Mouse (Mus musculus): ENCODE measurements around the gene Acox1.

The Acox1 gene

DNA sequence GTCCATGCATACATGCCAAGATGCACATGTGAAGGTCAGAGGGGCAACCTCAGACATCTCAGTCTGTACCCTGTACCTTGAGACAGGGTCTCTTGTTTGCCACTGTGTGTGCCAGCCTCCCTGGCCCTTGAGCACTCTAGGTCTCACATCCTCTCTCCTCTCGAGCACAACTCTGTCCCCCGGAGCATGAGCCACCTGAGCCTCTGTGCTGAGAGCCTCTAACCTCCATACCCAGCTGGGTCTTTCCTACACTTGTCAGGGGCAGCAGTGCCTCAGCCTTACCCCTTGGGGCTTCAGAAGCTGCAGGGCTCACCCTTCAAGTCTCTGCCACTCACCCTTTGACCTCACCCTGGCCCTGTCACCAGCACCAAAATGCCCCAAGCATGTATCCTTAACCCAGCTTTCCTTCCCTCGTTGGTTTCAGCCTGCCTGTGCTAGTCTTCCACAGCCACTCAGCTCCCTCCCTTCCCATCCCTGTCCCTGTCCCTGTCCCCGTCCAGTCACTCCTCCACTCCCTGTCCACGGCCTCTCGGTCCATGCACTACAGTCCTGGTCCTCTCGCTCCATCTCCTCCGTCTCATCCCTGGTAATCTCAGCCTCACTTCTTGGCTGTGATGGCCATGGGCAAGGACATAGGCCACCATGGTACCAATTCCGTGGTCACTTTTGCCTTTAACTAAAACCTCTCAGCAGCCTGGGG, 69.6 kb downstream of the Acox1 start:
- no peak for DNase-seq

DNA sequence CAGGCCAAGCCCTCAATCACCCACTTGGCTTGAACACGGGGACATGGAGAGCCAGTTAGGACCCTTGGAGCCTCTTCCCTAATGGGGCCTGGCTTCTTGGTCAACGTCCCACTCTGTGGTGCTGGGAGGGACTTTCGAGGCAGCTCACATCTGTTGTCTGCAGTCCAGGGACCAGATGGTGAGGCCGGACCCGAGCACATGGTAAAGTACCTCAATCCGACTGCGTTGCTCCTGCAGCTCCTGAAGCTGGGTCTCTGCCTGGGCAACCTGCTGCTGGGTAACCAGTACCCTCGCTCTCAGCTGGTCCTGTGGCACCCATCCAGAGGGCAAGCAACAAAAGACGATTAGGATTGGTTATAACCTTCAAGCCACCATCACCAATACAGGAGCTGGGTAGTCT, 70.9 kb downstream of the Acox1 start:
- DNase-seq, result peak in 1 of 2 experiments; percentile 16

DNA sequence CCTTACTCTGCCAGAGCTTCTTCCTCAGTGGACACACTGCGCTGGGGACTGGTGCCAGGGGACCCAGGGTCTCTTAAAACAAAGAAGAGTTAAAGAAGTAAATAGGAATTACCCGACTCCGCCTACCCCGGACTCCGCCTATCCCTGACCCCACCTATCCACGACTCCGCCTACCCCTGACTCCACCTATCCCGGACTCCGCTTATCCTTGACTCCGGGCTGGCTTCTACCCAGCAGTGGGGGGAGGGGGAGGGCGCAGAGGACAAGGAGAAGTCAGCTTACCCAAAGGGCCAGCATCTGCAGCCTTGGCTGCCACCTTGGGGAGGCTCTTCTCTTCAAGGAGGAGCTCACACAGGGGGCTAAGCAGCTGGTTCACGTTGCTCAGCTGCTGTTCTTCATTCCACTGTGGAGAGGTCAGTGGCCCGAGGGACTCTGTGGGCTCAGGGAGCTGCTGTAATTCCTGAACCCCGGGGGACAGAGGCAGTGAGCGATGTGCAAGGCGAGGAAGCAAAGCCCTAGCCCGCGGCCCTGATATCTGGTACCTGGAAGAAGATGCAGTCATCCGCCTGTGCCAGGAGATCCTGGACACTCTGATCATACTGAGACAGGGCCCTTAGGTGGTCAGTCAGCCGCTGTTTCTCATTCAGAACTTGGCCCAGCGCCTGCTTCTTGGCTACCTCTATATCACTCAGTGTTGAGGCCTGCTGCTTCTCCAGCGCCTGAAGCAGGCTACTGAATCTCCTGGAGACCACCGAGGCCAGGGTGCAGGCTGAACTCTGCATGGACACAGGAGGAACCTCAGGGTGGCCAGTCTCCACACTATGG, 71.5 kb downstream of the Acox1 start, which contains the start of gene Trim47:
TSS of gene Trim47 (minus strand) at position 55 of the 825 bp plus-strand sequence.
- DNase-seq, result peak in 1 of 2 experiments; percentile 28

GRCm38 (mm10) chr11:116126261-116126660, 72.6 kb downstream of the Acox1 start:
- DNase-seq, result no peak
